Mouse (Mus musculus) forebrain, postnatal 0 days (tissue): Measurements from ENCODE around the gene Hist1h1t. TPM values are rescaled to one million over a fixed set of nuclear protein-coding genes. Genes with fewer than 3 reads are reported as not detected.
A peak's percentile ranks its signal among the peaks of the same experiment; 100 is the strongest.
"Not testable (repeated sequence)": the region's sequence is repeated elsewhere in the genome, so short reads cannot be mapped to it uniquely, and the experiment has no call there.

Experiments used
- ATAC-seq: fragments of 200-750 bp; cut with Nextera tagmentation; 2 replicates; pipeline ENCODE4 v1.8.0; 2017; ENCODE audit warnings: mild to moderate bottlenecking, moderate library complexity
- DNase-seq: peaks from one replicate; pipeline ENCODE4 v3.0.0-alpha.2; 2015
- H3K27ac ChIP-seq: fragments of 300-500 bp; sonication (generic); 2 replicates; pipeline ENCODE4 v1.5.1; 2014; ENCODE audit warnings: low read depth, mild to moderate bottlenecking, antibody characterized with exemption, low read length, moderate library complexity, mixed read lengths
- H3K27me3 ChIP-seq: fragments of 300-500 bp; sonication (generic); 2 replicates; pipeline ENCODE4 v1.6.1; 2014; ENCODE audit warnings: mild to moderate bottlenecking, low read length, mixed read lengths; ENCODE audit not compliant: insufficient read depth
- H3K36me3 ChIP-seq: fragments of 300-500 bp; sonication (generic); 2 replicates; pipeline ENCODE4 v1.6.1; 2014; ENCODE audit warnings: mild to moderate bottlenecking, moderate library complexity; ENCODE audit not compliant: insufficient read depth
- H3K4me1 ChIP-seq: fragments of 300-500 bp; sonication (generic); 2 replicates; pipeline ENCODE4 v1.6.1; 2014; ENCODE audit warnings: antibody characterized with exemption; ENCODE audit not compliant: insufficient read depth
- H3K4me2 ChIP-seq: fragments of 300-500 bp; sonication (generic); 2 replicates; pipeline ENCODE4 v1.6.1; 2014; ENCODE audit warnings: low read depth, mild to moderate bottlenecking, moderate library complexity
- H3K4me3 ChIP-seq: fragments of 300-500 bp; sonication (generic); 2 replicates; pipeline ENCODE4 v1.5.1; 2014; ENCODE audit warnings: low read depth, low read length, mixed read lengths
- H3K9ac ChIP-seq: fragments of 300-500 bp; sonication (generic); 2 replicates; pipeline ENCODE4 v1.6.1; 2014; ENCODE audit warnings: mild to moderate bottlenecking
- H3K9me3 ChIP-seq: fragments of 300-500 bp; sonication (generic); 2 replicates; pipeline ENCODE4 v1.6.1; 2016; ENCODE audit warnings: low read length
- CTCF ChIP-seq: sonication (generic); IDR thresholded peaks from 2 replicates; pipeline ENCODE4 v1.5.1; 2016; ENCODE audit warnings: antibody characterized with exemption, control low read depth, low read depth
- WGBS: fragments of 180-500 bp; shearing (Covaris S2); extraction: QIAGEN DNeasy Blood & Tissue Kit; methylation state at CpG from one replicate; pipeline ENCODE4 v1.1.7; 2014; 5-methylcytosine and 5-hydroxymethylcytosine counted together
- polyA plus RNA-seq: library from polyadenylated mRNA; unstranded; fragments of >200 nt; fragmentation: Nextera tagmentation; extraction: Ambion mirVana; gene quantifications from 2 replicates; pipeline ENCODE4 v1.2.1, GENCODE M21; 2015
- total RNA-seq: library from RNA; depleted of rRNA; stranded (reverse); fragments of >200 nt; gene quantifications from 2 replicates; pipeline ENCODE4 v1.2.3, GENCODE M21; 2014

Hist1h1t gene
- total and polyA plus RNA-seq, 2 experiments from 2014 or later: 1.3 TPM; not detected in 1

GRCm38 (mm10) chr13:23698996-23699395 is 3.4 kb downstream of the Hist1h1t start:
- Histone ChIP-seq H3K4me1 (no peaks in the 10 kb centered on the region), H3K27me3 (no peaks in the 10 kb centered on the region), H3K36me3 (no peaks in the 10 kb centered on the region), H3K4me2 (peak overlapping the region; percentile 70), H3K9ac (no peak overlapping the region; the same call in 1 of the 2 replicates), H3K4me3 (no peak overlapping the region), H3K9me3 (no peaks in the 10 kb centered on the region), H3K27ac (no peak overlapping the region)
- ATAC-seq: no peak
- 42% methylated on average over 6 of the region's 6 CpGs for WGBS
- TF ChIP-seq CTCF: no peak
- DNase-seq: no peak

GRCm38 (mm10) chr13:23699767-23700166 is 4.2 kb downstream of the Hist1h1t start:
- Histone ChIP-seq H3K9me3 (no peaks in the 10 kb centered on the region), H3K4me1 (no peaks in the 10 kb centered on the region), H3K9ac (no peak overlapping the region), H3K27ac (no peak overlapping the region), H3K36me3 (no peaks in the 10 kb centered on the region), H3K4me3 (no peak overlapping the region), H3K27me3 (no peaks in the 10 kb centered on the region), H3K4me2 (no peak overlapping the region)
- whole genome bisulfite sequencing: 70% methylated on average over 3 of the region's 3 CpGs
- DNase-seq (no peak), ATAC-seq (no peak)
- 0 out of 2 replicates have a peak, but pooled peaks have one; percentile 4 for TF ChIP-seq CTCF

- Histone ChIP-seq H3K4me2 (no peak overlapping the region), H3K27ac (no peak overlapping the region), H3K4me1 (no peaks in the 10 kb centered on the region), H3K9me3 (no peaks in the 10 kb centered on the region), H3K4me3 (no peak overlapping the region), H3K36me3 (no peaks in the 10 kb centered on the region), H3K27me3 (no peaks in the 10 kb centered on the region), H3K9ac (no peak overlapping the region)
- DNase-seq (peak; percentile 70), ATAC-seq (peak; percentile 32)
- peak; percentile 87 for TF ChIP-seq CTCF
- WGBS: 35% methylated on average over 8 of the region's 8 CpGs
These were observed 5.3 kb downstream of the Hist1h1t start for GRCm38 (mm10) chr13:23700786-23701520.

- no peak overlapping the region for H3K9ac ChIP-seq
- no peak overlapping the region for H3K4me3 ChIP-seq
- H3K36me3 ChIP-seq: no peaks in the 10 kb centered on the region
- H3K4me1 ChIP-seq: no peaks in the 10 kb centered on the region
- ATAC-seq (no peak), DNase-seq (no peak)
- H3K27ac ChIP-seq: no peak overlapping the region
- H3K27me3 ChIP-seq: no peaks in the 10 kb centered on the region
- WGBS: 84% methylated on average over 4 of the region's 4 CpGs
- no peaks in the 10 kb centered on the region for H3K9me3 ChIP-seq
- H3K4me2 ChIP-seq: no peak overlapping the region
- TF ChIP-seq CTCF: no peak
These were observed 6.6 kb downstream of the Hist1h1t start for GRCm38 (mm10) chr13:23702220-23702619.

- H3K27me3 ChIP-seq, H3K27ac ChIP-seq, H3K4me1 ChIP-seq, DNase-seq, H3K9ac ChIP-seq, H3K4me3 ChIP-seq, H3K36me3 ChIP-seq, ATAC-seq, H3K9me3 ChIP-seq, H3K4me2 ChIP-seq: not testable (repeated sequence)
- WGBS: 94% methylated on average over 2 of the region's 2 CpGs
These were observed 7.2 kb downstream of the Hist1h1t start for GRCm38 (mm10) chr13:23702801-23703200.

- no peaks in the 10 kb centered on the region for H3K9me3 ChIP-seq
- no peak overlapping the region for H3K4me2 ChIP-seq
- WGBS: 90% methylated on average over 7 of the region's 7 CpGs
- TF ChIP-seq CTCF: no peak
- no peak overlapping the region for H3K27ac ChIP-seq
- no peak overlapping the region for H3K9ac ChIP-seq
- ATAC-seq: no peak
- no peak overlapping the region for H3K4me3 ChIP-seq
- H3K27me3 ChIP-seq: no peaks in the 10 kb centered on the region; the same call in 1 of the 2 replicates
- H3K36me3 ChIP-seq: no peaks in the 10 kb centered on the region
- no peak for DNase-seq
- H3K4me1 ChIP-seq: no peaks in the 10 kb centered on the region
These were observed 10.2 kb downstream of the Hist1h1t start for GRCm38 (mm10) chr13:23705751-23706356.

GRCm38 (mm10) chr13:23706771-23707170 is 11.2 kb downstream of the Hist1h1t start:
- no peak overlapping the region for H3K9ac ChIP-seq
- WGBS: 93% methylated on average over 12 of the region's 12 CpGs
- ATAC-seq (no peak), DNase-seq (no peak)
- no peak for TF ChIP-seq CTCF
- H3K9me3 ChIP-seq: no peaks in the 10 kb centered on the region
- no peaks in the 10 kb centered on the region for H3K36me3 ChIP-seq
- no peak overlapping the region for H3K4me2 ChIP-seq
- H3K4me1 ChIP-seq: no peaks in the 10 kb centered on the region
- H3K27ac ChIP-seq: no peak overlapping the region
- no peak overlapping the region for H3K4me3 ChIP-seq
- no peaks in the 10 kb centered on the region; the same call in 1 of the 2 replicates for H3K27me3 ChIP-seq
